Mouse (Mus musculus): Measurements from ENCODE around the gene Nms.

Nms gene

GRCm38 (mm10) chr1:38938849-38939248, at the start of gene Nms:
Gene Nms (plus strand): TSS chr1:38939149.
- no peak for DNase-seq (ENCODE audit: low read depth, low spot score)

- DNase-seq (ENCODE audit: low read depth, low spot score), result no peak
Observed at GRCm38 (mm10) chr1:38891444-38891843, 47.5 kb upstream of the Nms start.

- no peak for DNase-seq (ENCODE audit: low read depth, low spot score)
Observed at GRCm38 (mm10) chr1:38893081-38893480, 45.9 kb upstream of the Nms start.

GRCm38 (mm10) chr1:38897431-38898248, 41.3 kb upstream of the Nms start, which contains the start of gene Chst10:
Gene Chst10 (minus strand): TSS chr1:38898161.
- DNase-seq (ENCODE audit: low read depth, low spot score), result no peak

GRCm38 (mm10) chr1:38902571-38902970, 36.4 kb upstream of the Nms start:
- DNase-seq (ENCODE audit: low read depth, low spot score), result no peak

- DNase-seq (ENCODE audit: low read depth, low spot score), result no peak
Observed at GRCm38 (mm10) chr1:38903985-38904384, 35.0 kb upstream of the Nms start.

- no peak for DNase-seq (ENCODE audit: low read depth, low spot score)
Observed at GRCm38 (mm10) chr1:38928996-38929395, 10.0 kb upstream of the Nms start.

- DNase-seq (ENCODE audit: low read depth, low spot score), result no peak
Observed at GRCm38 (mm10) chr1:38929468-38929867, 9.5 kb upstream of the Nms start.

GRCm38 (mm10) chr1:38930767-38931166, 8.2 kb upstream of the Nms start:
- no peak for DNase-seq (ENCODE audit: low read depth, low spot score)

GRCm38 (mm10) chr1:38934668-38935067, 4.3 kb upstream of the Nms start:
- DNase-seq (ENCODE audit: low read depth, low spot score), result no peak

- peak; percentile 3 for DNase-seq (ENCODE audit: low read depth, low spot score)
Observed at GRCm38 (mm10) chr1:38936780-38937179, 2.2 kb upstream of the Nms start.

GRCm38 (mm10) chr1:38939608-38940007, 659 bp downstream of the Nms start:
- DNase-seq (ENCODE audit: low read depth, low spot score), result no peak

GRCm38 (mm10) chr1:38956457-38956856, 17.5 kb downstream of the Nms start:
- no peak for DNase-seq (ENCODE audit: low read depth, low spot score)

GRCm38 (mm10) chr1:38969116-38969515, 30.2 kb downstream of the Nms start:
- no peak for DNase-seq (ENCODE audit: low read depth, low spot score)

GRCm38 (mm10) chr1:38971712-38972111, 32.8 kb downstream of the Nms start:
- DNase-seq (ENCODE audit: low read depth, low spot score), result no peak

- DNase-seq (ENCODE audit: low read depth, low spot score), result no peak
Observed at GRCm38 (mm10) chr1:38972986-38973592, 34.1 kb downstream of the Nms start.

- DNase-seq (ENCODE audit: low read depth, low spot score), result peak; percentile 22
Observed at GRCm38 (mm10) chr1:38979953-38980352, 41.0 kb downstream of the Nms start.

- no peak for DNase-seq (ENCODE audit: low read depth, low spot score)
Observed at GRCm38 (mm10) chr1:38983870-38984269, 44.9 kb downstream of the Nms start.

- DNase-seq (ENCODE audit: low read depth, low spot score), result no peak
Observed at GRCm38 (mm10) chr1:38985308-38985707, 46.4 kb downstream of the Nms start, which contains the start of gene Pdcl3. Gene Pdcl3 (plus strand): TSS chr1:38985608.

- DNase-seq (ENCODE audit: low read depth, low spot score), result peak; percentile 98
Observed at GRCm38 (mm10) chr1:38987080-38987864, 48.3 kb downstream of the Nms start.

- DNase-seq (ENCODE audit: low read depth, low spot score), result no peak
Observed at GRCm38 (mm10) chr1:38987865-38988211, 48.9 kb downstream of the Nms start.

- no peak for DNase-seq (ENCODE audit: low read depth, low spot score)
Observed at GRCm38 (mm10) chr1:38988357-38988756, 49.4 kb downstream of the Nms start.
